Comparison of ENCODE assay signal across 30 mouse cellular contexts in the genomic region with DNA sequence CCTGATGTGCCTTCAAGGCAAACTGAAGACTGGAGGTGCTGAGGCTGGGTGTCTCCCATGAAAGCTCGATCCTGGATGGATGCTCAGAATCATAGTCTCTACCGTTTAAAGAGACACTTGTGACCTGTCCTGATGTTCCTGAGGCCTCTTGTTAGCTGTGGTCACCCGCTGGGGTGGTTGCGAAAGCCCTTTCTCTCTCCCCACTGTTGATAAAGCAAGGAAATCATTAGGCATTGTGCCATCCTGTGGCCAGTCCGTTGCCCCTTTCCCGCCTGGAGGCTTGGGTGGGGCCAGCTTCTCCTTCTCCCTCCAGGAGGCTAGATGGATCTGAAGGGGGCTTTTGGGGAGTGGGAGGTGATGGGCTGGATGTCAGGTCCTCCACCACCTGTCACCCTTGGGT. TPM values are rescaled to one million over a fixed set of nuclear protein-coding genes. Genes with fewer than 3 reads are reported as not detected.
DNase-seq lines count a peak whose midpoint lies in the region; ATAC-seq and TF ChIP-seq lines count a peak whose summit lies in the region.
"Had no signal": no experiment of that assay in that cellular context is flagged by ENCODE, and none has a peak within 500 bp of the region (broad histone marks: within the 10 kb centered on the region; RNA-seq: fewer than 3 reads in every experiment).

No protein-coding gene starts in this region.

- H3K4me2 ChIP-seq in liver, embryonic 16.5 days (ENCODE audit: low read depth, low read length): no peak overlapping the region
- H3K4me2 ChIP-seq: embryonic facial prominence, embryonic 13.5 days; forebrain, embryonic 13.5 days; hindbrain, embryonic 15.5 days; intestine, embryonic 15.5 days; limb, embryonic 13.5 days; lung, embryonic 14.5 days; midbrain, embryonic 13.5 days; neural tube, embryonic 13.5 days; stomach, embryonic 15.5 days had no signal

- H3K4me1 ChIP-seq in liver, embryonic 16.5 days (ENCODE audit: control insufficient read depth, low read depth, low read length): peaks cover 8% of the 10 kb centered on the region; the same call in 1 of the 2 replicates
- H3K4me1 ChIP-seq in thymus, adult 2 months (replicated peaks; ENCODE audit: control insufficient read depth, insufficient read depth, low read length): peaks cover 20% of the 10 kb centered on the region
- H3K4me1 ChIP-seq: forebrain, embryonic 13.5 days; hindbrain, embryonic 15.5 days; midbrain, embryonic 13.5 days had no signal

- DNase-seq in lung, postnatal 36 days: peak; percentile 57
- no peak for DNase-seq in lung, postnatal 4 days
- DNase-seq in thymus, adult 2 months: no peak
- no peak for DNase-seq in spleen, adult 12 weeks (ENCODE audit: low spot score)
- no peak for DNase-seq in urinary bladder, postnatal 25 days (ENCODE audit: low spot score)
- DNase-seq: adrenal gland, postnatal 36 days; cerebellum, adult 18-20 months; cerebellum, postnatal 14 days; gastrocnemius, adult 2 months; heart, postnatal 4 days; kidney, adult 8-10 months; kidney, postnatal 36 days; layer of hippocampus, postnatal 36 days; lung, embryonic 14.5 days; right cerebral cortex, postnatal 4 days; thymus, postnatal 36 days had no signal

- ATAC-seq in common myeloid progenitor, adult 5-6 weeks (replicated peaks; ENCODE audit: low read depth, poor library complexity, severe bottlenecking): peak; percentile 46
- ATAC-seq in liver, embryonic 16.5 days (ENCODE audit: low read depth): peak; percentile 58
- ATAC-seq: forebrain, embryonic 13.5 days; midbrain, embryonic 13.5 days had no signal

- 28% methylated on average over 6 of the region's 6 CpGs for WGBS in liver, embryonic 16.5 days (ENCODE audit: insufficient replicate concordance)
- 89% methylated on average over 6 of the region's 6 CpGs for WGBS in thymus, adult 2 months

- H3K27me3 ChIP-seq in liver, embryonic 16.5 days (ENCODE audit: control insufficient read depth, insufficient read depth, low read depth, low read length): no peaks in the 10 kb centered on the region
- no peaks in the 10 kb centered on the region for H3K27me3 ChIP-seq in thymus, adult 2 months (ENCODE audit: control insufficient read depth, insufficient read depth, low read length)
- H3K27me3 ChIP-seq: embryonic facial prominence, embryonic 13.5 days; forebrain, embryonic 13.5 days; hindbrain, embryonic 15.5 days; intestine, embryonic 15.5 days; limb, embryonic 13.5 days; midbrain, embryonic 13.5 days; neural tube, embryonic 13.5 days; stomach, embryonic 15.5 days had no signal

- H3K4me3 ChIP-seq in liver, embryonic 16.5 days (ENCODE audit: low read depth, low read length): no peak overlapping the region
- no peak overlapping the region for H3K4me3 ChIP-seq in thymus, adult 2 months (ENCODE audit: control insufficient read depth, insufficient read depth, low read length)
- H3K4me3 ChIP-seq: embryonic facial prominence, embryonic 13.5 days; erythroblast, embryonic 14.5 days; forebrain, embryonic 13.5 days; gastrocnemius, adult 2 months; heart, embryonic 10.5 days; hindbrain, embryonic 15.5 days; intestine, embryonic 15.5 days; limb, embryonic 13.5 days; midbrain, embryonic 13.5 days; neural tube, embryonic 13.5 days; stomach, embryonic 15.5 days had no signal

- H3K36me3 ChIP-seq in liver, embryonic 16.5 days (ENCODE audit: control insufficient read depth, insufficient read depth): no peaks in the 10 kb centered on the region
- no peaks in the 10 kb centered on the region for H3K36me3 ChIP-seq in thymus, adult 2 months (ENCODE audit: control insufficient read depth, insufficient read depth, low read length)
- H3K36me3 ChIP-seq: embryonic facial prominence, embryonic 13.5 days; heart, embryonic 10.5 days; hindbrain, embryonic 15.5 days; intestine, embryonic 15.5 days; limb, embryonic 13.5 days; midbrain, embryonic 13.5 days; neural tube, embryonic 13.5 days; stomach, embryonic 15.5 days had no signal

- H3K9ac ChIP-seq in liver, embryonic 16.5 days (ENCODE audit: low read depth, low read length): no peak overlapping the region
- H3K9ac ChIP-seq: embryonic facial prominence, embryonic 13.5 days; forebrain, embryonic 13.5 days; hindbrain, embryonic 15.5 days; intestine, embryonic 15.5 days; limb, embryonic 13.5 days; lung, embryonic 14.5 days; midbrain, embryonic 13.5 days; neural tube, embryonic 13.5 days; stomach, embryonic 15.5 days had no signal

- H3K9me3 ChIP-seq in liver, embryonic 16.5 days (replicated peaks; ENCODE audit: control insufficient read depth, low read length): no peaks in the 10 kb centered on the region
- H3K9me3 ChIP-seq: embryonic facial prominence, embryonic 13.5 days; forebrain, embryonic 13.5 days; heart, embryonic 10.5 days; hindbrain, embryonic 15.5 days; intestine, embryonic 15.5 days; limb, embryonic 13.5 days; midbrain, embryonic 13.5 days; neural tube, embryonic 13.5 days; stomach, embryonic 15.5 days had no signal

- peak overlapping the region; percentile 26; the same call in 1 of the 2 replicates for H3K27ac ChIP-seq in liver, embryonic 16.5 days (ENCODE audit: low read length)
- H3K27ac ChIP-seq in thymus, adult 2 months (ENCODE audit: control insufficient read depth, insufficient read depth, low read length): no peak overlapping the region
- H3K27ac ChIP-seq: embryonic facial prominence, embryonic 13.5 days; forebrain, embryonic 13.5 days; gastrocnemius, adult 2 months; heart, embryonic 10.5 days; hindbrain, embryonic 15.5 days; intestine, embryonic 15.5 days; limb, embryonic 13.5 days; macrophage; midbrain, embryonic 13.5 days; neural tube, embryonic 13.5 days; stomach, embryonic 15.5 days had no signal

- TF ChIP-seq POLR2A in thymus, adult 2 months (IDR thresholded peaks at IDR 0.05; ENCODE audit: control insufficient read depth, extremely low read depth, insufficient read depth, low read length, poor library complexity): no peak

- no peak for TF ChIP-seq CTCF in thymus, adult 2 months (IDR thresholded peaks at IDR 0.05; ENCODE audit: borderline replicate concordance, control insufficient read depth, extremely low read depth, insufficient read depth, low read length, poor library complexity)

RNA-seq across cellular contexts. Expression of a gene that starts 21.0 kb away (rescaled TPM):
- total RNA-seq in common myeloid progenitor, adult 5-6 weeks (2017): 17.3 and 27.5 TPM in 2 replicates
- 13.7 and 14.0 TPM in 2 replicates for polyA plus RNA-seq in liver, embryonic 16.5 days (2015; fragmentation: Nextera tagmentation; extraction: Ambion mirVana)
- polyA plus RNA-seq in thymus, adult 2 months (2012; rRNA removed): 209 and 215 TPM in 2 replicates

RNA-seq across cellular contexts. Expression of a gene that starts 21.9 kb away (rescaled TPM):
- 4.7 and 6.5 TPM in 2 replicates for total RNA-seq in common myeloid progenitor, adult 5-6 weeks (2017)
- polyA plus RNA-seq in liver, embryonic 16.5 days (2015; fragmentation: Nextera tagmentation; extraction: Ambion mirVana): 0.46 and 0.61 TPM in 2 replicates
- 69.6 and 135 TPM in 2 replicates for polyA plus RNA-seq in thymus, adult 2 months (2012; rRNA removed)

RNA-seq across cellular contexts. Expression of a gene that starts 49.3 kb away (rescaled TPM):
- not detected in 2 replicates for total RNA-seq in common myeloid progenitor, adult 5-6 weeks (2017)
- not detected in 2 replicates for polyA plus RNA-seq in liver, embryonic 16.5 days (2015; fragmentation: Nextera tagmentation; extraction: Ambion mirVana)
- 9.5 and 15.3 TPM in 2 replicates for polyA plus RNA-seq in thymus, adult 2 months (2012; rRNA removed)
- polyA plus RNA-seq: erythroblast, embryonic 14.5 days; frontal cortex, adult 2 months; macrophage had no signal

Comparison
In these comparisons a context has a peak if more than half of its experiments do, and no peak if none do; other contexts are left out.
1. RNA of a gene that starts 21.0 kb away (polyA plus RNA-seq): 209 to 215 TPM in thymus, adult 2 months; 13.7 to 14.0 TPM in liver, embryonic 16.5 days; every median in the first group is over 10 times any median in the second.
2. RNA of a gene that starts 21.9 kb away (polyA plus RNA-seq): 69.6 to 135 TPM in thymus, adult 2 months; 0.46 to 0.61 TPM in liver, embryonic 16.5 days; every median in the first group is over 10 times any median in the second.
3. RNA of a gene that starts 49.3 kb away (polyA plus RNA-seq): 9.5 to 15.3 TPM in thymus, adult 2 months; not detected in liver, embryonic 16.5 days; every median in the first group is over 10 times any median in the second.